Mouse (Mus musculus) embryonic facial prominence, embryonic 13.5 days (tissue): ENCODE measurements around the gene Rtn1. TPM values are rescaled to one million over a fixed set of nuclear protein-coding genes. Genes with fewer than 3 reads are reported as not detected.

Source experiments
- ATAC-seq: fragments of 200-750 bp; cut with Nextera tagmentation; 2 replicates; pipeline ENCODE4 v1.8.0; 2017; ENCODE audit warnings: low read depth; ENCODE audit not compliant: insufficient number of reproducible peaks, insufficient read depth, low FRiP score, low TSS enrichment
- H3K27ac ChIP-seq: fragments of 300-500 bp; sonication (generic); 2 replicates; pipeline ENCODE4 v1.5.1; 2015; ENCODE audit warnings: moderate library complexity, mild to moderate bottlenecking, inconsistent platforms
- H3K27me3 ChIP-seq: fragments of 300-500 bp; sonication (generic); 2 replicates; pipeline ENCODE4 v1.6.1; 2015; ENCODE audit warnings: mild to moderate bottlenecking, inconsistent platforms
- H3K36me3 ChIP-seq: fragments of 300-500 bp; sonication (generic); 2 replicates; pipeline ENCODE4 v1.6.1; 2015; ENCODE audit warnings: mild to moderate bottlenecking, inconsistent platforms
- H3K4me1 ChIP-seq: fragments of 300-500 bp; sonication (generic); 2 replicates; pipeline ENCODE4 v1.6.1; 2015; ENCODE audit warnings: inconsistent platforms
- H3K4me2 ChIP-seq: fragments of 300-500 bp; sonication (generic); 2 replicates; pipeline ENCODE4 v1.6.1; 2015; ENCODE audit warnings: moderate library complexity, mild to moderate bottlenecking, inconsistent platforms
- H3K4me3 ChIP-seq: fragments of 300-500 bp; sonication (generic); 2 replicates; pipeline ENCODE4 v1.5.1; 2015; ENCODE audit warnings: mild to moderate bottlenecking, inconsistent platforms
- H3K9ac ChIP-seq: fragments of 300-500 bp; sonication (generic); 2 replicates; pipeline ENCODE4 v1.6.1; 2015; ENCODE audit warnings: mild to moderate bottlenecking, inconsistent platforms
- H3K9me3 ChIP-seq: fragments of 300-500 bp; sonication (generic); 2 replicates; pipeline ENCODE4 v1.6.1; 2016; ENCODE audit warnings: inconsistent platforms
- WGBS: fragments of 180-500 bp; shearing (Covaris S2); methylation state at CpG from one replicate; pipeline ENCODE4 v1.1.7; 2015; ENCODE audit warnings: mixed read lengths; 5-methylcytosine and 5-hydroxymethylcytosine counted together
- polyA plus RNA-seq: library from polyadenylated mRNA; unstranded; fragments of >200 nt; fragmentation: Nextera tagmentation; extraction: Ambion mirVana; gene quantifications from 2 replicates; pipeline ENCODE4 v1.2.1, GENCODE M21; 2015

The Rtn1 gene
- polyA plus RNA-seq, 1 experiment from 2014 or later, result 43.8 TPM

DNA sequence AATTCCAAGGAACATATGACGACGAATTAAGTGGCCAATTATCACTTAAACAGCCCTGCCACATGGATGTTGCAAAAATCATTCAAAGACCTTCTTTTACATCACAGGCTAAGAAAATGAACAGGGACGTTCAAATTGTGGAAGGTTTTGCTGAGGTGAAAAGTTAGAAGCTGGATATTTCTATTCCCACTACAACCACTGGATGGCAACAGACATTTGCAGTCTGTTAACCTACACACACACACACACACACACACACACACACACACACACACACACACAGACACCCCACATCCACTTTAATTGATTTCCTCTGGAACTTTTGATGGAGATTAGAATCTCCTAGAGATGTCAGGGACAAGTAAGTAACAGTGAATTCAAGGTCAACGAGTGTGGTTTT, 117.6 kb downstream of the Rtn1 start:
- no peak for ATAC-seq
- WGBS, result 90% methylated on average over 4 of the region's 4 CpGs
- no peak overlapping the region for H3K4me2 ChIP-seq

DNA sequence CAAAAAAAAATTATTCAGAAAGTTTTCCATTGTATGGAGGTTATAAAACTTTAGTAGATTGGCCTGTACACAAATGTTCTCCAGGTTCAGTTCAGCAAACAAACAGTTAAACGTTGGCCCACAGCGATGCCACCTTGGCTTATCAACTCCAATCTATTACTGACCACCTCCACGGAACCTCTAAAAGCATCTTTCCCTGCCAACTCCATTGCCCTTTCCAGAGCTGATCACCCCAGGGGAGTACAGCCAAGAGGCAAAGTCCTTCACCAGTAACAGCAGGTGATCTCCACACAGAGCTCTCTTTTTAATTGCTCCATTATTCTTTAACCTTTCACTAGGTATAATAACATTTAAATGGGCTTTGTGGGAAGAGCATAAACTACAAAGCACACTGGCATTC, 120.6 kb downstream of the Rtn1 start:
- ATAC-seq, result no peak
- Histone ChIP-seq H3K4me3 (no peak overlapping the region), H3K9me3 (peaks cover 3% of the 10 kb centered on the region; the same call in 1 of the 2 replicates), H3K4me1 (no peaks in the 10 kb centered on the region), H3K4me2 (no peak overlapping the region), H3K27ac (no peak overlapping the region), H3K9ac (no peak overlapping the region), H3K36me3 (no peaks in the 10 kb centered on the region), H3K27me3 (no peaks in the 10 kb centered on the region)
- 60% methylated on average over 3 of the region's 3 CpGs for WGBS

More for the DNA sequence above, 117.6 kb downstream of the Rtn1 start:
- Histone ChIP-seq H3K4me1 (no peaks in the 10 kb centered on the region), H3K27ac (no peak overlapping the region), H3K9ac (no peak overlapping the region), H3K27me3 (no peaks in the 10 kb centered on the region), H3K9me3 (peaks cover 3% of the 10 kb centered on the region; the same call in 1 of the 2 replicates), H3K4me3 (no peak overlapping the region), H3K36me3 (no peaks in the 10 kb centered on the region)

- H3K4me3 ChIP-seq, result no peak overlapping the region
- no peak overlapping the region for H3K27ac ChIP-seq
- no peak overlapping the region for H3K9ac ChIP-seq
- H3K4me2 ChIP-seq, result no peak overlapping the region
- no peaks in the 10 kb centered on the region for H3K27me3 ChIP-seq
- no peak for ATAC-seq
- WGBS, result 72% methylated on average over 4 of the region's 4 CpGs
- no peaks in the 10 kb centered on the region for H3K9me3 ChIP-seq
- H3K4me1 ChIP-seq, result no peaks in the 10 kb centered on the region
- H3K36me3 ChIP-seq, result no peaks in the 10 kb centered on the region
Observed at GRCm38 (mm10) chr12:72287332-72288004, 121.4 kb downstream of the Rtn1 start.

DNA sequence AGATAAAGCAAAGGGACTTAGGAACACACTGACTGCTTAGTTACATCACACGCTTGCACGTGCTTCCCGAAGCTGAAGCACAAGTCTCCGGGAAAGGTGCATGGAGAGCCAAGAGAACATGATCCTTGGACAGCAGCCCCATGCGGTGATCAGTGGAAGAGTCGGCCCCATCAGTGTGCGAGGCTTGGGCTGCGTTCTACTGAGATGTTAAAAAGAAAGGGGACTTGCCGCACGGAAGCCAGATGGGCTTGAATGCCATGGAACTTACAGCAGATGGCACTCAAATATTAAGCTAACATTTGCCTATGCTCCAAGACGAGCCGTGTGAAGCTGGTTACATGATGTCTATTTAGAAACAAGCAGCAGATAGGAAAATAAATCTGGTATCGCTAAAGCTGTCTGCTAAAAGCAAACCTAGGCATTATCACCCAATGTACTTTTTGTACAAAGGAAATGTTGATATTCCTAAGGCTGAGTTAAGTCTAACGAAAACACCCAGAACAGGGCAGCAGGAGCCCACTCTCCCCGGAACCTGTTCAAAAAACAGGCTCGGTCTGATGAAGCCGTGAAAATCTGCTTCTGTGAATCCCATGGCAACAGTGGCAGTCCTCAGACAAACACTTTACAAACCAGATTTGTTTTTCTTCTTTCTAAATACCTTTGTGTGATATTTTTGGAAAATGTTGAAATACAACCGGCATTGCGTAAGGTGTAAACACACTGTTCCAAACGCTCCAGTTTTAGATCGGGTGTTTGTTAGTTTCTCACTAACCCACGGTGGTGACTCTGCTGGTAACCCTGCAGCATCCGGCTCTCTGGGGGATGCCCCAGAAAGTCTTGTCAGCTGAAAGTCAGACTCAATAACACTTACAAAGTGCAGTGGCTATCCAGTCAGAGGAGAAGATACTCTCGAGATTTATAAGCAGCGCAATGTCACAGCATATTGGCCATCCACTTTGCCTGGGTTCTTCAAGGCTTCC, 123.2 kb downstream of the Rtn1 start:
- Histone ChIP-seq H3K36me3 (no peaks in the 10 kb centered on the region), H3K27me3 (no peaks in the 10 kb centered on the region), H3K9ac (no peak overlapping the region), H3K4me3 (no peak overlapping the region), H3K27ac (no peak overlapping the region), H3K4me1 (no peaks in the 10 kb centered on the region), H3K9me3 (no peaks in the 10 kb centered on the region), H3K4me2 (no peak overlapping the region)
- no peak for ATAC-seq
- 82% methylated on average over 25 of the region's 25 CpGs for WGBS

DNA sequence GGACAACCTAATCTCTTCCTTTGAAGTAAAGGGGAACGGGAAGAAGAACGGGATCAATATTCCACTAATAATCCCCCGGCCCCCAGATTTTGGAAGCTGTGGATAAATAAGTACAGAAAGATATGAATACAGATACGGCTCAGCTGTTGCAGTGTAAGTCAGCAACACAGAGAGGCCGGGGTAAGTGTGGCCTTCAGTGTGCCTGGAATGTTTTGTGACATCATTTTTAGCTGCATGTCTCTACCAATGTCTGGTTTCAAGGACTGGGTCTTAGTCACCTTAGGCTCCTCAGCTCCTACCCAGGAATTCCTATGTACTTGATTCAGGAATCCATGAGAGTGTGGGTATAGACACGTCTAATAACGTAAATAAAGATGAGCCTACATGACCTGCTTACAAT, 124.3 kb downstream of the Rtn1 start:
- Histone ChIP-seq H3K27me3 (no peaks in the 10 kb centered on the region), H3K4me2 (no peak overlapping the region), H3K9me3 (no peaks in the 10 kb centered on the region), H3K9ac (no peak overlapping the region), H3K4me1 (no peaks in the 10 kb centered on the region), H3K36me3 (no peaks in the 10 kb centered on the region), H3K27ac (no peak overlapping the region), H3K4me3 (no peak overlapping the region)
- ATAC-seq, result no peak
- WGBS, result 93% methylated on average over 7 of the region's 7 CpGs

DNA sequence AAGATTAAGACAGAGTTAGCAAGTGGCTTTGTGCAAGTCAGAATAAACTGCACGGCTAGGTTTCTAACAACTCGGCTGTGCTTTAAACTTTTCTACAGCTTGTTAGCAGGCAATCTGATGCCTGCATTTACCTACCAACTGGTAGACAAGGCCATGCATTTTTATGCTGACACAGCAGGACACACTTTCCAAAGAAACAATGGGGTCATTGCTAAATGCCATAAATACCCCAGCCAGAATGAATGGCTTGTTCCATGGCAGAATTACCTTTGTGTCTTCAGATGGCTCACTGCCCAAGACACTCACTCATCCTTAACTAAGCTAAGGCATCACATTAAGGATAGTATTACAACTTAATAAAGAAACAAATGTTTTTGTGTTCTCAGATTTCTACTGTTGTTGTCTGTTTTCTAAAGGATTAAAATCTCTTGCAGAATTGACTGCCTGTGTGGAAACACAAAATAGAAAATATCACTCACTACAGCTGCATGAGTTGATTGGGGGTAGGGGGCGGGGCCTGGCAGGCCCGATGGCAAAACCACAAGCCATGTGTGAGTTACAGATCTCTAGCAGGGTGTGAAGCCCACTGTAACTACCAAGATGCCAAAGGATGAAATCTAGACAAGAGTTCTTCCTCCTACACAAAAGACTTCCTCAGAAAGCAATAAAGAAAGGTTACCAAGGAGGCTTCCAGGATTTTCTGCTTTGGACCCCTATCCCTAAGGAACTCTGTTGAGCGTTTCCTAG, 129.6 kb downstream of the Rtn1 start:
- H3K4me2 ChIP-seq, result no peak overlapping the region
- H3K27ac ChIP-seq, result no peak overlapping the region
- H3K4me3 ChIP-seq, result no peak overlapping the region
- H3K4me1 ChIP-seq, result no peaks in the 10 kb centered on the region
- H3K27me3 ChIP-seq, result no peaks in the 10 kb centered on the region
- H3K36me3 ChIP-seq, result no peaks in the 10 kb centered on the region
- no peak overlapping the region for H3K9ac ChIP-seq
- H3K9me3 ChIP-seq, result no peaks in the 10 kb centered on the region
- ATAC-seq, result no peak
- 74% methylated on average over 5 of the region's 5 CpGs for WGBS

DNA sequence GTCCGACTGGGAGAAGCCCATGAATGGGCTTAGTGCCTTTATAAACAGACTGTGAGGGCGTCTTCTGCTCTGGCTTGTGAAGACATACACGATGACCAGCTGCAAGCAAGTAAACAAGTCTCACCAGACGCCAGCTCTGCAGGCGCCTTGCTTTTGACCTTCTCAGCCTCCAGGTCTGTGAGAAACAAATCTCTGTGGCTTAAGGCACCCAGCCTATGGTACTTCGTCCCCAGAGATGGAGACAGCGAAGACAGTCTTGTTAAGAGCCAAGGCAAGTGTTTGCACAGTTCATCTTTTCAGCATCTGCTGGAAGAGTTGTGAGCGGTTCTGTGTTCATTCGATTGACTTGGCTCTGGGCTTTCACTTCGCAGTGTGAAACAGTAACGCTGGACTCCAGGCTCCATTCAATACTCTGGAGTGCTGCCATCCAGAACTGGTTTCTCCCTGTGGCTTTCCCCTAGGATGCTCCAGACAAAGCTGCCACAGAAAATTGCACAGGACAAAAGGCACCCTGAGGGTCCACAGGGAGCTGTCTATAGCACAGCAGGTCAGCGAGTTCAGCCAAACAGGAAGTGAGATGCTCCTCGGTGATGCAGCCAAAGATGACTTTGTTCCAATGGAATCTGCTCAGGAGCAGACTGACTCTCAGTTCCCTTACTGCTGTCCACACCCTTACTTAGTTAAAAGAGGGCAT, 135.0 kb downstream of the Rtn1 start:
- ATAC-seq, result no peak

DNA sequence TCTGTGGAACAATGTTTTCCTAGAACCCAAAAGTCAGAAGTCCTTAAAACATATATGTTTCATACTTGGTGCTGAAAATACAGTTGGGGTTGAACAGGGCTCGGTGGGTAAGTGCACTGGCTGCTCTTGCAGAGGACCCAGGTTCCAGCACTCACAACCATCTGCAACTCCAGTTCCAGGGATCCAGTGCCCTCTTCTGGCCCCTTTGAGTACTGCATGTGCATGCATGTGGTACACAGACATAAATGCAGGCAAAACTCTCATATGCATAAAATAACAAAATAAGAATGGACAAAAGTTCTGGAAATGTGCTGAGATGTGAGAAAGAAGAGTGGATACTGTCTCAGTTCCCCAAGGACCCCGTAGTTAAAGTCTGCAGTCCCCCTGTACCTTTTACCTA, 141.2 kb downstream of the Rtn1 start:
- no peak overlapping the region for H3K9ac ChIP-seq
- no peak for ATAC-seq
- WGBS, result 92% methylated on average over 2 of the region's 2 CpGs

More for the DNA sequence above, 135.0 kb downstream of the Rtn1 start:
- H3K9ac ChIP-seq, result no peak overlapping the region
- H3K36me3 ChIP-seq, result no peaks in the 10 kb centered on the region
- H3K4me1 ChIP-seq, result no peaks in the 10 kb centered on the region
- no peaks in the 10 kb centered on the region for H3K9me3 ChIP-seq
- no peaks in the 10 kb centered on the region for H3K27me3 ChIP-seq
- H3K4me3 ChIP-seq, result no peak overlapping the region
- H3K4me2 ChIP-seq, result no peak overlapping the region
- 58% methylated on average over 13 of the region's 13 CpGs for WGBS
- no peak overlapping the region for H3K27ac ChIP-seq

GRCm38 (mm10) chr12:72265261-72266228, 143.3 kb downstream of the Rtn1 start:
- H3K4me2 ChIP-seq, result no peak overlapping the region
- WGBS, result 90% methylated on average over 3 of the region's 3 CpGs
- no peaks in the 10 kb centered on the region for H3K4me1 ChIP-seq
- no peaks in the 10 kb centered on the region for H3K36me3 ChIP-seq
- no peaks in the 10 kb centered on the region for H3K27me3 ChIP-seq
- ATAC-seq, result no peak
- H3K4me3 ChIP-seq, result no peak overlapping the region
- H3K9me3 ChIP-seq, result no peaks in the 10 kb centered on the region
- H3K9ac ChIP-seq, result no peak overlapping the region
- H3K27ac ChIP-seq, result no peak overlapping the region

More for the DNA sequence above, 141.2 kb downstream of the Rtn1 start:
- no peaks in the 10 kb centered on the region for H3K9me3 ChIP-seq
- H3K27me3 ChIP-seq, result no peaks in the 10 kb centered on the region
- no peak overlapping the region for H3K4me2 ChIP-seq
- no peaks in the 10 kb centered on the region for H3K4me1 ChIP-seq
- H3K27ac ChIP-seq, result no peak overlapping the region
- no peak overlapping the region for H3K4me3 ChIP-seq
- no peaks in the 10 kb centered on the region for H3K36me3 ChIP-seq
